Mouse (Mus musculus) heart, embryonic 15.5 days (tissue): ENCODE data around the gene Map3k14. TPM values are rescaled to one million over a fixed set of nuclear protein-coding genes. Genes with fewer than 3 reads are reported as not detected.
A peak's percentile ranks its signal among the peaks of the same experiment; 100 is the strongest.

Source experiments
- ATAC-seq: fragments of 200-750 bp; cut with Nextera tagmentation; replicated peaks from 2 replicates; pipeline ENCODE4 v1.8.0; 2017; ENCODE audit warnings: low read depth, moderate TSS enrichment; ENCODE audit not compliant: insufficient number of reproducible peaks, insufficient read depth, low FRiP score
- H3K27ac ChIP-seq: fragments of 300-500 bp; sonication (generic); 2 replicates; pipeline ENCODE4 v1.5.1; 2015; ENCODE audit warnings: mild to moderate bottlenecking, inconsistent platforms
- H3K27me3 ChIP-seq: fragments of 300-500 bp; sonication (generic); 2 replicates; pipeline ENCODE4 v1.6.1; 2015; ENCODE audit warnings: inconsistent platforms
- H3K36me3 ChIP-seq: fragments of 300-500 bp; sonication (generic); 2 replicates; pipeline ENCODE4 v1.6.1; 2015; ENCODE audit warnings: mild to moderate bottlenecking, inconsistent platforms
- H3K4me1 ChIP-seq: fragments of 300-500 bp; sonication (generic); replicated peaks from 2 replicates; pipeline ENCODE4 v1.6.1; 2015; ENCODE audit warnings: inconsistent platforms
- H3K4me2 ChIP-seq: fragments of 300-500 bp; sonication (generic); 2 replicates; pipeline ENCODE4 v1.6.1; 2015; ENCODE audit warnings: inconsistent platforms, mild to moderate bottlenecking, moderate library complexity
- H3K4me3 ChIP-seq: fragments of 300-500 bp; sonication (generic); 2 replicates; pipeline ENCODE4 v1.5.1; 2015; ENCODE audit warnings: mild to moderate bottlenecking, inconsistent platforms
- H3K9ac ChIP-seq: fragments of 300-500 bp; sonication (generic); 2 replicates; pipeline ENCODE4 v1.6.1; 2015; ENCODE audit warnings: mild to moderate bottlenecking, inconsistent platforms
- H3K9me3 ChIP-seq: fragments of 300-500 bp; sonication (generic); replicated peaks from 2 replicates; pipeline ENCODE4 v1.6.1; 2016; ENCODE audit warnings: inconsistent platforms
- whole genome bisulfite sequencing: fragments of 180-500 bp; shearing (Covaris S2); methylation state at CpG from one replicate; pipeline ENCODE4 v1.1.7; 2015; ENCODE audit warnings: mixed read lengths; 5-methylcytosine and 5-hydroxymethylcytosine counted together
- polyA plus RNA-seq: library from polyadenylated mRNA; unstranded; fragments of >200 nt; fragmentation: Nextera tagmentation; extraction: Ambion mirVana; gene quantifications from 2 replicates; pipeline ENCODE4 v1.2.1, GENCODE M21; 2015

The Map3k14 gene
- polyA plus RNA-seq, 1 experiment from 2014 or later, result 1.8 TPM

DNA sequence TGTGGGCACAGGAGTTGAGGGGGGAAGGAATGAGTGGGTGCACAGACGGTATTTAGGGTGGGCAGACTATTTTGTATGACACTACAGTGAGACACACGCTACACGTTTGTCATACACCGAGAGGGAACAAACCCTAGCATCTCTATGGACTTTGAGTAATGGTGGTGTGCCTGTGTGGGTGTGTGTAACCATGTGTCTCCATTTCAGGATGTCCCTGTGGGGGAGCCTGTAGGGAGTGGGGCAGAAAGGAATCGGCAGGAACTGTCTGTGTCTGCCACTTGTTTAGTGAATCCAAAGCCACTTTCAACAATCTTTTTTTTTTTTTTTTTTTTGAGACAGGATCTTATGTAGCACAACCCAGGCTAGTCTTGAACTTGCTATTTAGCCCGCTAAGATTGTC is 61.1 kb downstream of the Map3k14 start:
- peaks cover 7% of the 10 kb centered on the region for H3K4me1 ChIP-seq
- no peak overlapping the region for H3K27ac ChIP-seq
- H3K9ac ChIP-seq, result no peak overlapping the region
- H3K4me2 ChIP-seq, result no peak overlapping the region
- ATAC-seq, result no peak
- H3K4me3 ChIP-seq, result no peak overlapping the region
- H3K36me3 ChIP-seq, result no peaks in the 10 kb centered on the region
- no peaks in the 10 kb centered on the region for H3K9me3 ChIP-seq
- 85% methylated on average over 6 of the region's 6 CpGs for WGBS
- H3K27me3 ChIP-seq, result peaks cover 1% of the 10 kb centered on the region; the same call in 1 of the 2 replicates

DNA sequence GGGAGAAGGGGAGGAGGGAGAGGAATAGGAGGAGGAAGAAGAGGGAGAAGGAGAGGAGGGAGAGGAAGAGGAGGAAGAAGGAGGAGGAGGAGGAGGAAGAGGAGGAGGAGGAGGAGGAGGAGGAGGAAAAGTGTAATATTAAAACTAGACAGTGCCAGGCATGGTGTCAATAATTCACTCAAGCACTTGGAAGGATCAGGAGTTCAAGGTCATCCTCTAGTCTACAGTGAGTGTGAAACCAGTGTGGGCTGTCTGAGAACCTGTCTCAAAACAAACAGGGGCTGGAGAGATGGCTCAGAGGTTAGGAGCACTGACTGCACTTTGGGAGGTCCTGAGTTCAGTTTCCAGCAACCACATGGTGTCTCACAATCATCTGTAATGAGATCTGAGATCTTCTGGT is 64.9 kb downstream of the Map3k14 start:
- no peaks in the 10 kb centered on the region for H3K36me3 ChIP-seq
- no peaks in the 10 kb centered on the region for H3K9me3 ChIP-seq
- no peak overlapping the region for H3K9ac ChIP-seq
- no peak overlapping the region for H3K27ac ChIP-seq
- H3K27me3 ChIP-seq, result peaks cover 38% of the 10 kb centered on the region
- no peak overlapping the region for H3K4me3 ChIP-seq
- ATAC-seq, result no peak
- H3K4me2 ChIP-seq, result no peak overlapping the region
- H3K4me1 ChIP-seq, result peaks cover 25% of the 10 kb centered on the region

- no peak overlapping the region for H3K9ac ChIP-seq
- WGBS, result 16% methylated on average over 6 of the region's 6 CpGs
Observed at GRCm38 (mm10) chr11:103201664-103202063, 65.6 kb downstream of the Map3k14 start.

GRCm38 (mm10) chr11:103198911-103199803 is 68.1 kb downstream of the Map3k14 start:
- ATAC-seq, result peak; percentile 14; the same call in 1 of the 2 replicates
- no peaks in the 10 kb centered on the region for H3K9me3 ChIP-seq

More at GRCm38 (mm10) chr11:103201664-103202063, 65.6 kb downstream of the Map3k14 start:
- Histone ChIP-seq H3K4me1 (peaks cover 25% of the 10 kb centered on the region), H3K27me3 (peaks cover 45% of the 10 kb centered on the region), H3K36me3 (no peaks in the 10 kb centered on the region), H3K27ac (peak overlapping the region; percentile 27; the same call in 1 of the 2 replicates), H3K9me3 (no peaks in the 10 kb centered on the region), H3K4me2 (no peak overlapping the region), H3K4me3 (no peak overlapping the region)
- peak; percentile 65; the same call in 1 of the 2 replicates for ATAC-seq

DNA sequence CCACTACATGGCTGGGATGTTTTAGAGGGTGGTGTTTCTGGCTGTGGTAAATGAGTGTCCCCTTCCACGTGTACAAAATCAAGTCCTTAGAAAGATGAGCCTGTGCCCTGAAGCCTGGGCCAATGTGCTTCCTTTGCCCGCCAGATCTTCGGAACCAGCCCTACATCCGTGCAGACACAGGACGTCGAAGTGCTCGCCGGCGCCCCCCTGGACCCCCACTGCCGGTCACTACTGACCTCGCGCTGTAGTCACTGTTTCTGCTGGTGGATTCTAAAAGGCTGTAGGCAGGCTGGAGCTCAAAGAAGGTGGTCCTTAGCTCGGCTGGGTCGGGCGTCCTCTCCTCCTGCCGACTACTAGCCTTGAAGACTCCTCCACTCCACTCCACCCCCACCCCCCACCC is 68.9 kb downstream of the Map3k14 start:
- peaks cover 79% of the 10 kb centered on the region for H3K27me3 ChIP-seq
- no peaks in the 10 kb centered on the region for H3K36me3 ChIP-seq
- 0 out of 2 replicates have a peak overlapping the region, but pooled peaks have one; percentile 3 for H3K4me2 ChIP-seq
- H3K9me3 ChIP-seq, result no peaks in the 10 kb centered on the region
- peaks cover 25% of the 10 kb centered on the region for H3K4me1 ChIP-seq
- whole genome bisulfite sequencing, result 14% methylated on average over 16 of the region's 16 CpGs
- no peak overlapping the region for H3K9ac ChIP-seq
- ATAC-seq, result no peak
- no peak overlapping the region for H3K27ac ChIP-seq
- peak overlapping the region; percentile 52; the same call in 1 of the 2 replicates for H3K4me3 ChIP-seq

More at GRCm38 (mm10) chr11:103198911-103199803, 68.1 kb downstream of the Map3k14 start:
- peak overlapping the region; percentile 91 for H3K4me2 ChIP-seq
- peaks cover 25% of the 10 kb centered on the region for H3K4me1 ChIP-seq
- H3K27ac ChIP-seq, result no peak overlapping the region
- peak overlapping the region; percentile 52 for H3K4me3 ChIP-seq
- peaks cover 71% of the 10 kb centered on the region for H3K27me3 ChIP-seq
- 6% methylated on average over 59 of the region's 59 CpGs for WGBS
- no peaks in the 10 kb centered on the region for H3K36me3 ChIP-seq
- H3K9ac ChIP-seq, result peak overlapping the region; percentile 46

GRCm38 (mm10) chr11:103197340-103197739 is 69.9 kb downstream of the Map3k14 start:
- 71% methylated on average over 4 of the region's 4 CpGs for WGBS
- Histone ChIP-seq H3K9ac (no peak overlapping the region), H3K27ac (no peak overlapping the region), H3K4me2 (no peak overlapping the region), H3K4me3 (no peak overlapping the region), H3K27me3 (peaks cover 89% of the 10 kb centered on the region), H3K36me3 (no peaks in the 10 kb centered on the region), H3K4me1 (peaks cover 33% of the 10 kb centered on the region), H3K9me3 (no peaks in the 10 kb centered on the region)
- no peak for ATAC-seq

- H3K4me3 ChIP-seq, result no peak overlapping the region
- H3K4me1 ChIP-seq, result peaks cover 25% of the 10 kb centered on the region
- 82% methylated on average over 5 of the region's 5 CpGs for WGBS
- H3K27me3 ChIP-seq, result peaks cover 99% of the 10 kb centered on the region
- H3K27ac ChIP-seq, result no peak overlapping the region
- no peaks in the 10 kb centered on the region for H3K9me3 ChIP-seq
- ATAC-seq, result no peak
- no peak overlapping the region for H3K4me2 ChIP-seq
- H3K9ac ChIP-seq, result no peak overlapping the region
- H3K36me3 ChIP-seq, result no peaks in the 10 kb centered on the region
Observed at GRCm38 (mm10) chr11:103195656-103196055, 71.6 kb downstream of the Map3k14 start.

DNA sequence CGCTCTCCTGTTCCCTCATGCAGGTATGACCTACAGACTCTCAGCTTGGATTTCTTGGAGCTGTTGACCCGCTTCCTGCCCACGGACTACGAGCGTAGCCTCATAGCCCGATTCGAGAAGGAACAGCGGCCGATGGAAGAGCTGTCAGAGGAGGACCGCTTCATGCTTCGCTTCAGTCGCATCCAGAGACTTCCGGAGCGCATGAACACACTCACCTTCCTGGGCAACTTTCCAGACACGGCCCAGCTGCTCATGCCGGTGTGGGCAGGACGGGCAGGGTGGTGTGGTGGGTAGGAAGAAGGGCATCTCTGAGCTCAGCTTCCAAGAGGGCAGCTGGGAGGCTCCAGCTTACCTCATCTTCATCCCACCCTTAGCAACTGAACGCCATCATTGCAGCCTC is 72.0 kb downstream of the Map3k14 start:
- ATAC-seq, result no peak
- 81% methylated on average over 18 of the region's 18 CpGs for WGBS
- Histone ChIP-seq H3K9me3 (no peaks in the 10 kb centered on the region), H3K36me3 (no peaks in the 10 kb centered on the region), H3K4me2 (no peak overlapping the region), H3K4me3 (no peak overlapping the region), H3K27ac (no peak overlapping the region), H3K9ac (no peak overlapping the region), H3K27me3 (peaks cover 99% of the 10 kb centered on the region), H3K4me1 (peaks cover 25% of the 10 kb centered on the region)

DNA sequence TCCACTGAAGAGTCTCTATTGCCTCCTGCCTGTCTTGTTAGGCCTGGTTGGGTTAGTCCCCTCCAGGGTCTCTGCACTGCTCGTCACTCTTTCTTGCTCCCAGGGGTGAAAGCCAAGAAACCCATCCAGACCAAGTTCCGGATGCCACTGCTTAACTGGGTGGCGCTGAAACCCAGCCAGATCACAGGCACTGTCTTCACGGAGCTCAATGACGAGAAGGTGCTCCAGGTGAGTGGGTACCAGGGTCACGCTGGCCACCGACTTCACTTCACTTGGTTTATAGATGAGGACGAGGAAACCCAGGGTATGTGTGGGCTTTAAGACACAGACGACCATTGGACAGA is 73.5 kb downstream of the Map3k14 start:
- no peaks in the 10 kb centered on the region for H3K36me3 ChIP-seq
- H3K9me3 ChIP-seq, result no peaks in the 10 kb centered on the region
- 43% methylated on average over 9 of the region's 9 CpGs for WGBS
- H3K27me3 ChIP-seq, result peaks cover 86% of the 10 kb centered on the region
- no peak overlapping the region for H3K4me2 ChIP-seq
- H3K27ac ChIP-seq, result no peak overlapping the region
- ATAC-seq, result no peak
- H3K4me3 ChIP-seq, result no peak overlapping the region
- peaks cover 15% of the 10 kb centered on the region for H3K4me1 ChIP-seq
- no peak overlapping the region for H3K9ac ChIP-seq

DNA sequence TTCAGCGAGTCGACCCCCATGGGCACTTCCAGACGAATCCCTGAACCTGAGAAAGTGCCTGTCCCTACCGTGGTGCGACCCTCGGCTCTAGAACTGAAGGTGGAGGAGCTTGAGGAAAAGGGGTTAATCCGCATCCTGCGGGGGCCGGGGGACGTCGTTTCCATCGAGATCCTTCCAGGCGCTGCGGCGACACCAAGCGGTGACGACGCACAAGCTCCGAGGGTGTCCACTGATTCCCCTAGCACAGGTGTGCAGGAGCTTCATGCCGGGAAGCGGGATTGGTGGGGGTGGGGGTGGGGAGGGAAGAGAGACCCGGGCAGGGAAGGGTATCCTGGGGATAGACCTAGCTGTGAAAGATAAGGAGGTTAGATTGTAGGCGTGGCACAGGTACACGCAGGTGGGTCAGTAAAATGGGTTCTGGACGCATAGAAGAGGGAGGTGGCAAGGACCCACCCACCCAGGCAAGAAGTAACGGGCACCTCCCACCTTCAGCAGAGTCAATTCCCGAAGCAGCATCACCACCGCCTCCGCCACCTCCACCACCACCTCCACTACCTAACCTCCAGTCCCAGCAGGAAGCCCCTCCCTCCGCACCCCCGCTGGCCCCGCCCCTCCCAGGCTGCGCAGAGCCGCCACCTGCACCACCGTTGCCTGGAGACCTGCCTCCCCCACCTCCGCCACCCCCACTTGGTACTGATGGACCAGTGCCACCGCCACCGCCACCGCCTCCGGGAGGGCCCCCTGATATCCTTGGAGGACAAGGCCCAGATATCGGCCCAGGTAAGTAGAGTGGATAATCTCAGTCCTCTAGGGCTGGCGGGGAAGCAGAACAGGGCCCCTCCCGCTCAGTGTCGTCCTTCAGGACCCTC is 74.1 kb downstream of the Map3k14 start:
- Histone ChIP-seq H3K36me3 (no peaks in the 10 kb centered on the region), H3K9ac (peak overlapping the region; percentile 20; the same call in 1 of the 2 replicates), H3K9me3 (no peaks in the 10 kb centered on the region), H3K27ac (no peak overlapping the region), H3K27me3 (peaks cover 80% of the 10 kb centered on the region), H3K4me1 (peaks cover 9% of the 10 kb centered on the region), H3K4me2 (peak overlapping the region; percentile 51), H3K4me3 (peak overlapping the region; percentile 29)
- WGBS, result 8% methylated on average over 44 of the region's 44 CpGs
- no peak for ATAC-seq
